Mouse (Mus musculus) CD4-positive naive resting alpha-beta T cell, adult 76 days (primary cell): Measurements from ENCODE around the gene Mrc2. TPM values are rescaled to one million over a fixed set of nuclear protein-coding genes. Genes with fewer than 3 reads are reported as not detected.

ENCODE experiments used
- total RNA-seq: library from RNA; stranded (reverse); gene quantifications from one replicate; pipeline ENCODE4 v1.2.4, GENCODE M21; 2023

Gene Mrc2
- not detected for total RNA-seq

DNA sequence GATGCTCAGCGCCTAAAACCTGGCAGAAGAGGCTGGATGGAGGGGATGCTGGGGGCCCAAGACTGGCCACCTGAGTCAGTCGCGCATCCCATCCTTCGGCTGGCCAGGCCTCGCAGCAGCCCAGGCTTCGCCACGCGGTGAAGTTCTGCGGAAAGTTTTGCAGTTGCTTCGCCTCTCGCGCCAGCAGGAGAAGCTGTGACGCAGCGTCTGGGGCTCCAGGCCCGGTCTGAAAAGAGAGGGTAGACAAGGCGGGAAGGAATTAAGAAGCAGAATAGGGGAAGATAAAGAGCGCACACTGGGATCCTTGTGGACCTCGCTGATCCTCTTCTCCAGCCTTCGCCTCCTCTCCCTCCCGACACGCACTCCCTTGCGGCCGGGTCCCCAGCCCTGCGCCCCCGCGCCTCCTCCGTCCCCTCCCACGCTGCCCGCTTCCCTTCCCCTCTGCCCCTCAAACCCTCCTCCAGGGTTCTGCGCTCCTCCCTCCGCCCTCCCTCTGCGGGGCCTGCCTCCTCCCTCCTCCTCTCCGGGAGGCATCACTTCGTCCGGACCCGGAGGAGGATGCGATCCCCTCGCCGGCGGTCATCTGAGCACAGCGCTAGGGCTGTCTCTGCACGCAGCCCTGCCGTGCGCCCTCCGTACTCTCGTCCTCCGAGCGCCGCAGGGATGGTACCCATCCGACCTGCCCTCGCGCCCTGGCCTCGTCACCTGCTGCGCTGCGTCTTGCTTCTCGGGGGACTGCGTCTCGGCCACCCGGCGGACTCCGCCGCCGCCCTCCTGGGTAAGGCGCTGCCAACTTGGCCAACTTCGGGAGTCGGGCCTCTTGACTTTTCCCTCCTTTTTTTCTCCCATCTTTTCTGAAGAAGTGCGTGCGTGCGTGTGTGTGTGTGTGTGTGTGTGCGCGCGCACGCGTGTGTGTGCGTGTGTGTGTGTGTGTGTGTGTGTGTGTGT is at the start of gene Mrc2:
Gene Mrc2 (plus strand): TSS at position 520 of the 948 bp plus-strand sequence.

Other genes with a start within 250 kb of the Mrc2 start
- gene Efcab3, start 229.1 kb upstream of the Mrc2 start, total RNA-seq, result not detected
- 39.9 TPM for gene Mettl2, start 166.2 kb upstream of the Mrc2 start, total RNA-seq
- not detected for gene Gm10842, start 145.8 kb upstream of the Mrc2 start, total RNA-seq
- gene Tlk2, start 113.8 kb upstream of the Mrc2 start, total RNA-seq, result 86.3 TPM
- not detected for gene March10, start 164.1 kb downstream of the Mrc2 start, total RNA-seq